Mouse (Mus musculus) heart, adult 2 months (tissue): ENCODE data around the gene Gpd2. TPM values are rescaled to one million over a fixed set of nuclear protein-coding genes. Genes with fewer than 3 reads are reported as not detected.

Experiments
- DNase-seq, 2 experiments: peaks; one replicate each; pipeline ENCODE4 v3.0.0; 2021
- H3K27ac ChIP-seq: fragments of 200-600 bp; 2 replicates; pipeline ENCODE4 v1.8.1; 2022
- H3K27me3 ChIP-seq: fragments of 200-500 bp; 2 replicates; pipeline ENCODE4 v1.6.1; 2012; ENCODE audit warnings: mild to moderate bottlenecking, low read length, inconsistent platforms, mixed read lengths; ENCODE audit not compliant: control insufficient read depth, insufficient read depth
- H3K36me3 ChIP-seq: fragments of 200-500 bp; 2 replicates; pipeline ENCODE4 v1.6.1; 2012; ENCODE audit warnings: low read length, inconsistent platforms; ENCODE audit not compliant: control insufficient read depth, insufficient read depth
- H3K4me1 ChIP-seq: fragments of 200-500 bp; 2 replicates; pipeline ENCODE4 v1.6.1; 2011; ENCODE audit warnings: low read length; ENCODE audit not compliant: control insufficient read depth, insufficient read depth
- H3K4me3 ChIP-seq: fragments of 200-600 bp; 2 replicates; pipeline ENCODE4 v1.8.1; 2022
- H3K79me2 ChIP-seq: fragments of 200-500 bp; replicated peaks from 2 replicates; pipeline ENCODE4 v1.6.1; 2012; ENCODE audit warnings: mild to moderate bottlenecking, inconsistent platforms, low read length, moderate library complexity, mixed read lengths; ENCODE audit not compliant: control insufficient read depth, insufficient read depth
- H3K9ac ChIP-seq: fragments of 200-500 bp; 2 replicates; pipeline ENCODE4 v1.6.1; 2012; ENCODE audit warnings: low read depth, mild to moderate bottlenecking, control low read depth, inconsistent platforms, low read length, mixed read lengths
- CTCF ChIP-seq: fragments of 200-600 bp; IDR thresholded peaks from 2 replicates; pipeline ENCODE4 v1.8.1; 2022; ENCODE audit warnings: antibody characterized with exemption, mild to moderate bottlenecking, moderate library complexity
- EP300 ChIP-seq: fragments of 200-500 bp; IDR thresholded peaks from 2 replicates; pipeline ENCODE4 v1.6.1; 2011; ENCODE audit warnings: low read depth, low read length, control low read depth; ENCODE audit not compliant: insufficient read depth
- POLR2A ChIP-seq: fragments of 200-500 bp; IDR thresholded peaks from 2 replicates; pipeline ENCODE4 v1.6.1; 2011; ENCODE audit warnings: mild to moderate bottlenecking, low read depth, low read length, control low read depth; ENCODE audit not compliant: insufficient read depth
- WGBS: fragments of 180-500 bp; shearing (Covaris S2); methylation state at CpG from one replicate; pipeline ENCODE4 v1.1.7; 2018; 5-methylcytosine and 5-hydroxymethylcytosine counted together
- intact Hi-C: fragments of 180-260 bp; cut with DNase I; formaldehyde crosslinking; loops from one replicate; pipeline ENCODE4 v1.15.1; 2025
- polyA plus RNA-seq: library from polyadenylated mRNA; depleted of rRNA; stranded (reverse); fragments of >200 nt; gene quantifications from 2 replicates; pipeline ENCODE4 v1.2.3, GENCODE M21; 2012; rRNA removed
- total RNA-seq, 2 experiments: library from RNA; stranded (reverse); gene quantifications; 2 replicates each; pipeline ENCODE4 v1.2.3; 2021

Gpd2 gene
- total and polyA plus RNA-seq, 3 experiments: 8.7 to 16.0 (median 13.1) TPM

GRCm38 (mm10) chr2:57414550-57415160 lies 177.2 kb downstream of the Gpd2 start:
- intact Hi-C loops: no loop called here
- 82% methylated on average over 9 of the region's 9 CpGs for WGBS
- Histone ChIP-seq H3K4me1 (no peaks in the 10 kb centered on the region), H3K4me3 (no peak overlapping the region), H3K27ac (no peak overlapping the region), H3K27me3 (no peaks in the 10 kb centered on the region), H3K36me3 (no peaks in the 10 kb centered on the region), H3K79me2 (no peaks in the 10 kb centered on the region), H3K9ac (no peak overlapping the region)
- no peak for DNase-seq
- no peak for TF ChIP-seq POLR2A
- TF ChIP-seq EP300: no peak
- no peak for TF ChIP-seq CTCF

- H3K27ac ChIP-seq: no peak overlapping the region
- TF ChIP-seq POLR2A (no peak), CTCF (no peak), EP300 (no peak)
- H3K4me1 ChIP-seq: no peaks in the 10 kb centered on the region
- H3K79me2 ChIP-seq: no peaks in the 10 kb centered on the region
- H3K27me3 ChIP-seq: no peaks in the 10 kb centered on the region
- H3K9ac ChIP-seq: no peak overlapping the region
- H3K36me3 ChIP-seq: no peaks in the 10 kb centered on the region
- WGBS: 63% methylated on average over 1 of the region's 1 CpGs
- no peak overlapping the region for H3K4me3 ChIP-seq
- intact Hi-C loops: no loop called here
- DNase-seq: no peak
Observed at GRCm38 (mm10) chr2:57416711-57417110, 179.3 kb downstream of the Gpd2 start.

Other genes with a start within 250 kb of the Gpd2 start
- gene Nr4a2, start 113.6 kb upstream of the Gpd2 start, total RNA-seq: 1 to 10 TPM; 1.0 to 2.6 TPM
- gene Nr4a2, start 113.6 kb upstream of the Gpd2 start, polyA plus RNA-seq: 1.1 and 1.5 TPM in 2 replicates